Mouse (Mus musculus): ENCODE measurements around the gene Hsf2.
"Not testable (repeated sequence)": the region's sequence is repeated elsewhere in the genome, so short reads cannot be mapped to it uniquely, and the experiment has no call there.

The Hsf2 gene

GRCm38 (mm10) chr10:57532218-57533101, 46.3 kb downstream of the Hsf2 start, which contains the start of gene Serinc1:
Gene Serinc1 (minus strand): TSS chr10:57532530.
- peak; percentile 95 for DNase-seq

GRCm38 (mm10) chr10:57543890-57544289, 57.7 kb downstream of the Hsf2 start:
- DNase-seq, result not testable (repeated sequence)

GRCm38 (mm10) chr10:57549631-57550030, 63.4 kb downstream of the Hsf2 start:
- no peak for DNase-seq

GRCm38 (mm10) chr10:57553719-57554118, 67.5 kb downstream of the Hsf2 start:
- no peak for DNase-seq

- no peak for DNase-seq
These were observed 71.4 kb downstream of the Hsf2 start for GRCm38 (mm10) chr10:57557597-57557996.

All from right cerebral cortex, postnatal 25 days (tissue).